Mouse (Mus musculus) small intestine, adult 2 months (tissue): ENCODE measurements at regions not wholly inside any gene's neighbourhood (a gene's known extent, or its start where the extent isn't known, plus 50 kb on each side); places are given as distances from the start of the nearest gene placed in this dataset.
A peak's percentile ranks its signal among the peaks of the same experiment; 100 is the strongest.

Experiments used
- H3K27ac ChIP-seq: fragments of 200-500 bp; 2 replicates; pipeline ENCODE4 v1.5.1; 2012; ENCODE audit warnings: low read depth, low read length, control low read depth, inconsistent platforms; ENCODE audit not compliant: insufficient read depth
- H3K27me3 ChIP-seq: fragments of 200-500 bp; 2 replicates; pipeline ENCODE4 v1.6.1; 2012; ENCODE audit warnings: mild to moderate bottlenecking, moderate library complexity, low read length, inconsistent platforms; ENCODE audit not compliant: control insufficient read depth, insufficient read depth
- H3K36me3 ChIP-seq: fragments of 200-500 bp; 2 replicates; pipeline ENCODE4 v1.6.1; 2012; ENCODE audit warnings: mild to moderate bottlenecking, low read length, control low read depth, inconsistent platforms; ENCODE audit not compliant: control insufficient read depth, insufficient read depth
- H3K4me1 ChIP-seq: fragments of 200-500 bp; 2 replicates; pipeline ENCODE4 v1.6.1; 2012; ENCODE audit warnings: low read length, inconsistent platforms, mixed read lengths; ENCODE audit not compliant: control insufficient read depth, insufficient read depth, insufficient read length
- H3K4me3 ChIP-seq: fragments of 200-500 bp; 2 replicates; pipeline ENCODE4 v1.5.1; 2012; ENCODE audit warnings: low read depth, mild to moderate bottlenecking, control low read depth, inconsistent platforms, low read length, moderate library complexity
- CTCF ChIP-seq: fragments of 200-500 bp; IDR thresholded peaks from 2 replicates; pipeline ENCODE4 v1.5.1; 2012; ENCODE audit warnings: low read depth, mild to moderate bottlenecking, control low read depth, inconsistent platforms, low read length, moderate library complexity, mixed read lengths; ENCODE audit not compliant: insufficient replicate concordance, insufficient read length; ENCODE audit errors: extremely low read depth
- POLR2A ChIP-seq: fragments of 200-500 bp; IDR thresholded peaks from 2 replicates; pipeline ENCODE4 v1.6.1; 2012; ENCODE audit warnings: low read depth, mild to moderate bottlenecking, control low read depth, inconsistent platforms, low read length, moderate library complexity
- WGBS: fragments of 180-500 bp; shearing (Covaris S2); methylation state at CpG from one replicate; pipeline ENCODE4 v1.1.7; 2018; 5-methylcytosine and 5-hydroxymethylcytosine counted together

DNA sequence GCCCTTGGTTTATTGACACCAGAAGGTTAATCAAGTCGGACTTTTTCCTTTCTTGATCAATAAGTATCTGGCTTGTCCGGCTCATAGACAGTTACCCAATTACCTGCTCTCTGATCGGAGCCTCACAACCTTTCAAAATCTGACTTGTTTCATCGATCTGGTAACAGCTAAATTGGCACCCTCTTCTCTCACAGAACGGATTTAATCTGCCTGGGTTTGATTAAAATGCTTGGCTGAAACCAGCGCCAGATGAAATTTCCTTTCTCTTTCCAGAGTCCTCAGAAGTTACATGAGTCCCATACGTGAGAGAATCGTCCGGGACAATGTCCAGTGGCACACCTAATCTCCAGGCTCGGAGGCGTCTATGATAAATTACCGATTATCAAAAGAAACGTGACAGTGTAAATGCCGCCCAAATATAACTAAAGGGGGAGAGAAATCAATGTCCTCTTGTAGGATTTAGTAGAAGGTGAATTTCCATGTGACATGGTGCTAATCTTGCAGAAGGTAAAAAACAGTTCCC, 125.5 kb downstream of the Pja2 start:
- peaks cover 13% of the 10 kb centered on the region for H3K4me1 ChIP-seq
- peak overlapping the region; percentile 75 for H3K27ac ChIP-seq
- TF ChIP-seq POLR2A (no peak), CTCF (no peak)
- H3K27me3 ChIP-seq, result no peaks in the 10 kb centered on the region
- H3K4me3 ChIP-seq, result no peak overlapping the region
- 28% methylated on average over 14 of the region's 14 CpGs for WGBS
- H3K36me3 ChIP-seq, result no peaks in the 10 kb centered on the region

DNA sequence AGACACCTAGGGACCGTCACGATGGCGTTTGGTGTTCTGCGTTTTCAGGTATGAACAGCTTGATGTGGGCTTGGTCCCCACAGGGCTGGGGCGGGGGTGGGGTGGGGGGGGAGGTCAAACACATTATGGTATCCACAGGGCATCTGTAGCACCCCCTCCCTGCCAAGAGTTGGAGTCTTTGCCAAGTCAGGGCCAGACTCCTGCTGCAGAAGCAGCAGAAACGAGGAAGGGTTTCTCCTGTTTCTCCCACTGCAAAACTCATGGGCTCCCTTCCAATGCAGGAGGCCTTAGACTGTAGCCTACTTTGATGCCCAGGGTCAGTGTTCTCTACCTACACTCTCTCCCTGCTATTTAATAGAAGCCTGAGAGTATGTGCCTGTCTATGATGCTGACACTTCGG, 128.1 kb downstream of the Pja2 start:
- peaks cover 12% of the 10 kb centered on the region for H3K4me1 ChIP-seq
- TF ChIP-seq POLR2A (no peak), CTCF (no peak)
- no peak overlapping the region for H3K4me3 ChIP-seq
- H3K27ac ChIP-seq, result no peak overlapping the region
- no peaks in the 10 kb centered on the region for H3K27me3 ChIP-seq
- H3K36me3 ChIP-seq, result no peaks in the 10 kb centered on the region
- WGBS, result 50% methylated on average over 7 of the region's 7 CpGs

DNA sequence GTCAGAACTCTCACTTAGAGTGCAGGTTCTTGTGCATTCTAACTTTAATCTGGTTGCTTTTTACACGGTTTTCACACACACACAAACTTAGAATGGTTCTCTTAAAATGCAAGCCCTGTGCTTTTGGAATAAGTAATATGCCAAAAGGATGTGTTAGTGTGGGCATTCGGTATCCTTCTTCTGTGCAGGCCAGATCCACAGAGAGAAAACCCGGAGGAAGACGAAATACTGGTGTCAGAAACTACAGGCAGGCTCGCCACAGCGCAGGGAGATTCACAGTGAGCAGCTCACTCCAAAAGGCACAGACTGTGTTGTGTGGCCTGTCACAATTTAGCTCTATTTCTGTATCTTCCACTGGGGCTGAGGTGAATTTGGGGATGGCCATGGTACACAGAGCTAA, 129.5 kb downstream of the Pja2 start:
- Histone ChIP-seq H3K36me3 (no peaks in the 10 kb centered on the region), H3K4me3 (no peak overlapping the region), H3K4me1 (peaks cover 7% of the 10 kb centered on the region), H3K27me3 (no peaks in the 10 kb centered on the region), H3K27ac (no peak overlapping the region)
- WGBS, result 93% methylated on average over 6 of the region's 6 CpGs
- TF ChIP-seq CTCF (no peak), POLR2A (no peak)

DNA sequence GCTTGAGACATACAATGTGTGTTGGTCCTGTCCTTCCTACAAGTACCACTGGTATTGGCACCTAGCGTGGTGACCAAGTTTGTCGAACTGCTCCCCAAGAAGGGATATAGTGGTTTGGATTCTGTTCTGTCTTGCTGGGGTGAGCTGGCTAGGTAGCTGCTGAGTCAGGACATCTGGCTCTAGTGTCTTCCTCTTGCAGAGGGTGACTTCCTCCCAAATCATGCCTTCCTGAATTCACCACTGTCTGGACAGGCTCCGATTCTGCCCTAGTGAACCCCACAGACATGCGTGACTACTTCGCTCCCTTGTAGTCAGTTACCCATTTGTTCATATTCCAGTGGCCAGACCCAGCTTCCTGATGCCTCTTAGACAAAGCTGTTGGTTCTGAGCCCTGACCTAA, 130.1 kb downstream of the Pja2 start:
- H3K4me1 ChIP-seq, result peaks cover 6% of the 10 kb centered on the region
- no peaks in the 10 kb centered on the region for H3K36me3 ChIP-seq
- 84% methylated on average over 5 of the region's 5 CpGs for WGBS
- H3K27ac ChIP-seq, result no peak overlapping the region
- no peak for TF ChIP-seq CTCF
- no peak for TF ChIP-seq POLR2A
- H3K27me3 ChIP-seq, result no peaks in the 10 kb centered on the region
- no peak overlapping the region for H3K4me3 ChIP-seq

DNA sequence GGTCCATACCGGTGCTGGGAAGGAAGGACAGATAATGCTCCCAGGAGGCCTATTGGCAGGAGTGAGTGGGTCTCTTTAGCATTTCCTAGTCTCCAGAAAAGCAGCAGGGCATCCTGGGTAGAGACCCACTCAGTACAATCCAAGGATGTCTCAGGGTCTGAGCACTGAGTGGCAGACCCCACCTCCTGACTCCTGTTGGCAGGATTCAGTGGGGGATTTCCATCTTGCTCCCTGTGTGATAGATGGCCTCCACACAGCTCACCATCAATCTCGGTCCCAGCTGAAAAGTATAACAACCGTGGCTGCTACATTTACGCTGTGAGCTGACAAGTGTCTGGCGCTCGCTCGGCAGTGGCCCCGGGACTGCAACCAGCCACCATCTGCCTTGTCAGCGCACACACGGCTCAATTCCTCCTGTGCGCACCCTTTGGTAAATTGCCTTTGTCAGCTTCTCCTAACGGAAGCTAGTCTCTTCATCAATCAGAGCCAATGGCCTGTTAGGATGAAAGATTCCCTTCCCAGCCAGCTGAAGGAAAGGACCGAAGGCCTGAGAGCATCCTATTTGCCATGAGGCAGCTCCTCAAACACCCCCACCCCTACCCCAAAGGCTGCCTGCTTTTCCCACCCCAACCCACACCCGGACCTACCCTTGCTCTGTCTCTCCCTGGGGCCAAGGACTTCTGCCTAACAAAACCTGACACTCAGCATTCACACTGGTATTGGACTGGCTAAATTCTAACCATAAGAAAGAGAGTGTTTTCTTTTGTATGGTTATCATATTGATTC, 131.4 kb downstream of the Pja2 start:
- no peak overlapping the region for H3K27ac ChIP-seq
- H3K4me3 ChIP-seq, result no peak overlapping the region
- H3K36me3 ChIP-seq, result no peaks in the 10 kb centered on the region
- no peaks in the 10 kb centered on the region for H3K4me1 ChIP-seq
- WGBS, result 86% methylated on average over 14 of the region's 14 CpGs
- TF ChIP-seq POLR2A (no peak), CTCF (no peak)
- H3K27me3 ChIP-seq, result no peaks in the 10 kb centered on the region

DNA sequence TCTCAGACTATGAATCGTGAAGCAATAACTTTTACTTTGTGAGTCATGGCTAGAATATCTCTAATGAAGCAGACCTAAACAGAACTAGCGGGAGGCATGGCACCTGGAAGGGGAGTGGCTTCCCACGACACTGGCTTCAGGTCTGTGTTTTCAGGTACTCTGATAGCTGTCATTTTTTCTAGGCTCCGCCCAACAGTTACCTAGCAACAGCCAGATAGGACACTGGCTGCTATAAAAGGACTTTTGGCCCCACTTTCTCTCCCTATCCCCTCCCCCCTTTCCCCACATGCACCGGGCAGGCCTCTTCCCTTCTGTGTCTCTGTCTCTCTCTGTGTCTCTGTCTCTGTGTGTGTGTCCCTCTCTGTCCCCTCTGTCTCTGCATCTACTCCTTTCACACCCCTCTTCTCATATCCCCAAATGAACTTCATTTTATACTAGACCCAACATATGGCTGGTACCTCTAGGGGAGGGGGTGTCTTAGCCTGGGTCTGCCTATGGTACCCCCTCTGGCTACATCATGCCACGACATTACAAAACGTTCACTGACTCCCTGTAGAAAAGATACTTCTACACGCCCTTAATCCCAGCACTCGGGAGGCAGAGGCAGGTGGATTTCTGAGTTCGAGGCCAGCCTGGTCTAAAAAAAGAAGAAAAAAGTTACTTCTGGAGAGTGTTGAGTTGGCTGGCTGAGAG, 132.3 kb downstream of the Pja2 start:
- no peak for TF ChIP-seq POLR2A
- TF ChIP-seq CTCF, result no peak
- Histone ChIP-seq H3K36me3 (no peaks in the 10 kb centered on the region), H3K4me3 (no peak overlapping the region), H3K27ac (no peak overlapping the region), H3K27me3 (no peaks in the 10 kb centered on the region), H3K4me1 (no peaks in the 10 kb centered on the region)
- 59% methylated on average over 10 of the region's 10 CpGs for WGBS

DNA sequence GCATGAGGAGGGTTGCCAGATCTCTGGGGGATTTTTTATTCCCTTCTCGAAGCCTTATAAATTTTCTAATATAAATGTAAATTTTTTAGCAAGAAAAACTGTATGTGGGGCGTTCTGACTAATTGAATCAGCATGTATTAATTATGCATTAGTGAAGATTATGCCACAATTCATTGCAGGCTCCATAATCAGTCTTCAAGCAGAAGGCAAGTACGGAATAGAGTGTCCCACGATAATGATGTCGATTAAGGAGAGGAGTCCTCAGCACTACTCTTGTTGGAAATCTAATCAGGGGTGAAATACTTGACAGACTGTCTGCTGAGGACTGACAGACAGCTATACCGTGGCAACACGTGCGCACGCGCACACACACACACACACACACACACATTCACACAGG, 135.3 kb downstream of the Pja2 start:
- Histone ChIP-seq H3K4me3 (no peak overlapping the region), H3K4me1 (no peaks in the 10 kb centered on the region), H3K36me3 (no peaks in the 10 kb centered on the region), H3K27ac (no peak overlapping the region), H3K27me3 (no peaks in the 10 kb centered on the region)
- TF ChIP-seq CTCF (no peak), POLR2A (no peak)
- 91% methylated on average over 10 of the region's 10 CpGs for WGBS
